Mouse (Mus musculus) megakaryocyte, embryonic 14.5 days (primary cell): ENCODE results near the gene Babam2.

Experiments used
- FLI1 ChIP-seq: IDR thresholded peaks from 2 replicates; pipeline ENCODE4 v1.6.1; 2012; ENCODE audit warnings: low read length, inconsistent platforms, mixed read lengths
- GATA1 ChIP-seq: IDR thresholded peaks from 3 replicates; pipeline ENCODE4 v1.6.1; 2012; ENCODE audit warnings: mixed read lengths, low read length, inconsistent platforms, borderline replicate concordance

DNA sequence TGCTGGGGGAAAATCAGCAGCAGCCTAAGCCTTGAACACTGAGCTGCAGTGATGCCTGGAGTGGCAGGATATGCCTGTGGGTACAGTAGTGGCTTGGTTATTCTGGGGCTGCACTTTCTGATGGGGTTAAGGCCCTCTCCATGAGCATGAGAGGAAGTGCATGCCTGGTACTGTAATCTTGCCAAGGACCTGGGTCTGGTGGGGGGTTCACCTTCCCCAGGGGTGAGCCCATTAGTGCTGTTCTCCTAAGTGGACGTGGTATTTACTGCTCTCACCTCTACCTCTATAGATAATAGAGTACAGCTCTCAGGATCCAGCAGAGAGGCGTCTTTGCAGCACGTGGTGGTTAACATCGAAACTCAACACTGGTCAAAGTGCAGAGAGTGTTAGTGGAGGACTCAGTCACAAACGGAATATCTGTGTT lies 16.4 kb downstream of the Babam2 start:
- TF ChIP-seq GATA1 (no peak), FLI1 (no peak)
